Mouse (Mus musculus) A20 (cell line): ENCODE data around the gene Hivep3.
A peak's percentile ranks its signal among the peaks of the same experiment; 100 is the strongest.

Experiments used
- DNase-seq: peaks from one replicate; pipeline ENCODE4 v3.0.0-alpha.2; 2011; ENCODE audit warnings: low read depth, low spot score

The Hivep3 gene

DNA sequence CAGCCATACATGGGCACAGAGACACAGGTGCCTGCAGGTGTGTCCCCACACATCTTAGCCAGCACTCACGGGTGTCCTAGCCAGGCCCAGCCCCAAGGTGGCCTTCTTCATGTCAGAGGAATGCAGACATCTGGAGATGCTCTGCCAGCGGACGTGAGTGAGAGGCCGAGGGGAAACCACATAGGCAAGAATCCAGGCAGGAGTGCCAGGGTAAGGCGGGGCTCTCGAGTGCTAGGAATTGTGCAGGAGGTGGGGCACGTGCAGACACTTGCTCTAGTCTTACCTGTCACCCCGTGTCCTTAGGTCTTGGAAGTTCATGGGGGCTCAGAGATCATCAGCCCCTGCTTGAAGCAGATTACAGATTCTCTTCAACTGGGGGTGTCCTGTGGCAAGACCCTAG is 412.3 kb downstream of the Hivep3 start:
- DNase-seq: no peak

- no peak for DNase-seq
Observed at GRCm38 (mm10) chr4:120148291-120149141, 414.9 kb downstream of the Hivep3 start.

DNA sequence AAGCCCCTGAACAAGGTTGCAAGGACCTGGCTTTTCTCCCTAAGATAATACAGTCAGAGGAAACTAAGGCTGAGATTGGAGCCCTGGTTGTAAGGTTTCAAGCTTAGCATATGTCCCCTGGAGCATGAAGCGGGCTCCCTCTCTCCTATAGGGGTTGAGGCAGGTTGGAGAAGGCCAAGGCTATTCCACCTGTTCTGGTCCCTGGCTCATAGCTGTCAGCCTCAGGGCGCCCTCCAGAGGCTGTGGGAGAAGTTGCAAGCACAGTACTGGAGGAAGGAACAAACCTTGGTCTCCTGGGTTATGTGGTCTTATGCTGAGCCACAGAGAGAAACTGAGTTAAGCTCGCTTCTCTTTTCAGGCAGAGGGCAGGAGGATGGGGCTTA is 415.5 kb downstream of the Hivep3 start:
- peak; percentile 40 for DNase-seq

GRCm38 (mm10) chr4:120150345-120150920 is 416.8 kb downstream of the Hivep3 start:
- DNase-seq: no peak

DNA sequence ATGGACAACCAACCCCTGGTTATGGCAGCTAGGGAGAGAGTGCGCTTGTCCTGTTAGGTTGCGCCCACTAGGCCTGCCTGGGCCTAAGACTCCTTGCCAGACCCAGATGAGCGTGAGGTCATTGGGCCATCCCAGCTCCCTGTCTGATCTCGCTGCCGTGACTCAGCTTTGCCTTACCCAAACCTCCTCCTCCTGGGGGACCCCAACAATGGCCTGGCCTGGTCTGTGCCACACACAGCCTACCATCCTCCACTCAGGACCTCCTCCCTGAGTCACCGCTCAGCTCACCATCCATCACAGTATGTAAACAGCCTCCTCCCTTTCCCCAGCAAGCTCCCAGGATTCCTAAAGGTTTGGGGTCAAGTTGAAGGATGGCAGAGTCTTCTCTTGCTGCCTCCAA is 418.3 kb downstream of the Hivep3 start:
- no peak for DNase-seq

- peak; percentile 45 for DNase-seq
Observed at GRCm38 (mm10) chr4:120152648-120153047, 419.1 kb downstream of the Hivep3 start.

DNA sequence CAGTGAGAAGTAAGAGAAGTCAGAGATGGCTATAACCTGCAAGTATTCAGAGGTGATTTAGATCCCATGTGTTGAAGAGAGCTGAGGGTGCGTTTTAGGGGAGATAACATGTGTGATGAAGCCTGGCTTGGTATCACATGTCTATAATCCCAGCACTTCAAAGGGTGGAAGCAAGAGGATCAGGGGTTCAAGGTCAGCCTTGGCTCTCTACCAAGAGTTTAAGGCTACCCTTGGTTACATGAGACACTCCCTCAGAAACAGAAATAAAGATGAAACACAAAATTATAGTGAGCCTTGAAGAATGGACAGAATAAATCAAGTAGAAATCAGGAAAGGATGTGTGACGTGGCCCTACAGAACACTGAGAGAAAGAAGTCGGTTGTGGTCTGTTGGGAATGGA is 420.2 kb downstream of the Hivep3 start:
- DNase-seq: no peak

GRCm38 (mm10) chr4:120158714-120159310 is 425.2 kb downstream of the Hivep3 start:
- DNase-seq: no peak

DNA sequence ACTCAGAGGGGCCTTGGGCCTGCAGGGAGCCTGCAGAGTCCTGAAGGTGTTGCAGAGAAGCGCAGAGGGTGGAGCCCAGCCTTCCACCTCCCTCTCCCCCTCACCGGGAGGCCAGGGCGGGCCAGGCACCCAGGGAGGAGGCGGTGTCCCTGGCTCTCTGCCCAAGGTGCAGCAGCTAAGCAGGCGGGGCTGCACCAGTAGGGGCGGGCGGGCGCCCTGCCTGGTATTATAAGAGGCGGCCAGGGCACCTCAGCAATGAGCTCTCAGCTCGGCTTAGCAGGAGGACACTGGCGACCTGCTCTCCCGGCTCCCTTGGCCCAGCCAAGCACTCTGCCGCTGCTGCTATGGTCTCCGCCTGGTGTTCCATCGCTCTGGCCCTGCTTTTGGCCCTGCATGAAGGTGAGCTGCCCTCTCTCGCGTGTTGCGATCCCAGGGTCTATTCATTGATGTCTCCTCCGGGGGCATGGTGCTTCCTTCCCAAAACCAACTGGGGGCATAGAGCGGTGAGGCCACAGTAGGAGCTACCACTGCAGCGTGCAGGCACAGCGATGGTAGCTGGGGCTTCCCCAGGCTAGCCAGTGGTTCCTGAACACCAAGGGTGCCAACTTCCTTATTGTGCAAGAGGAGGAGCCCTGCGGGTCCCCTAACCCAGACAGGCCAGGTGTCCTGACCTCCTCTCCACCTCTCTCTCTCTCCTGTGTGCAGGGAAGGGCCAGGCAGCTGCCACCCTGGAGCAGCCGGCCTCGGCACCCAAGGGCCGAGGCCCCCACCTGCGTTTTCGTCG is 427.8 kb downstream of the Hivep3 start, which contains the start of gene Edn2:
TSS of gene Edn2 (plus strand) at position 41 of the 784 bp plus-strand sequence.
- no peak for DNase-seq

DNA sequence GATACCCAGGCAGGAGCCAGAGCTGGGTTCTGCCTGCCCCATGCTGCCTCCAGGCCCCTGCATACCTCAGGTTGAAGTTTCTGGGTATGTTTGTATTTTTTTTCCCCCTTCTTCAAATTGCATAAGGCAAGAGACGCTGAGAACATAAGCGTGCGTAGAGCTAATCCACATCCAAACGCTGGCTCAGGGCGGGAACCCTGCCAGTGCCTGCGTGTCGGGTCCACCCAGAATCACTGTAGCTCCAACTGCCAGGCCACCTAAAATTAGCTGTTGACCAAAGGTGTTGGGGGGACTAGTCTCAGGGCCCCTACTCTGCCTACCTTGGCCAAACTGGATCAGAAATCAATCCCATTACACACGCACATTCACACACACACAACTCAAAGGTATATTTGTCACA is 429.0 kb downstream of the Hivep3 start:
- no peak for DNase-seq

DNA sequence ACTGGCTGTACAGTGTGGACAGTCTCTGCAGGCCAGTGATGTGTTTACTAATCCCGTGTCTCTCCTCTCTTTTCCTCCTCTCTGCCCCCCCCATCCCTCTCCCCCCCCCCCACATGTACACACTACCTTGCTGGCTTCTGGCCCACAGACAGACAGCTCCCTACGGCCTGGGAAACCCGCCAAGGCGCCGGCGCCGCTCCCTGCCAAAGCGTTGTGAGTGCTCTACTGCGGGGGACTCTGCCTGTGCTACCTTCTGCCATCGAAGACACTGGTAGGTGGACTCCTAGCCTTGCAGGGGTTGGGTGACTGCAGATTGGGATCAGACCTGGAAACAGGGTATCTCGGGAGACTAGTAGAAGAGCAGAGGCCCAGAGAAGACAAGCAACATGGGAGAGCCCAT is 429.7 kb downstream of the Hivep3 start:
- no peak for DNase-seq

- no peak for DNase-seq
Observed at GRCm38 (mm10) chr4:120164316-120164715, 430.7 kb downstream of the Hivep3 start.

DNA sequence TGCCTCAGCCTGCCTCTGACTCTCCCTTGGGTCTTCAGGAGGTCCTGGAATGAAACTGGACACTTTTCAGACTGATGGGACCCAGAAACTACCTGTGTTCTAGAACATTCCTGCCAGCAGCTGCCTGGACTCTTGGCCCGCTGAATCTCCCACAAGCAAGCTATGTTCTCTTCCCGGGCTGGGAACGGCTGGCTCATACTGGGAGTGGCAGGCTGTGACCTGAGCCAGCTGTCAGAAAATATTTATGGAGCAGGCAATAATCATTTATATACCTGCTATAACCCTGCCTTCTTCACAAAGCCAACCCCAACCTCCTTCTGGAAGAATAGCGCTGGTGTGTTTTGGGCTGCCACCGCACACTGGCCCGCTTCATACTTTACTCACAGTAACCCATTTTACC is 434.2 kb downstream of the Hivep3 start:
- no peak for DNase-seq

DNA sequence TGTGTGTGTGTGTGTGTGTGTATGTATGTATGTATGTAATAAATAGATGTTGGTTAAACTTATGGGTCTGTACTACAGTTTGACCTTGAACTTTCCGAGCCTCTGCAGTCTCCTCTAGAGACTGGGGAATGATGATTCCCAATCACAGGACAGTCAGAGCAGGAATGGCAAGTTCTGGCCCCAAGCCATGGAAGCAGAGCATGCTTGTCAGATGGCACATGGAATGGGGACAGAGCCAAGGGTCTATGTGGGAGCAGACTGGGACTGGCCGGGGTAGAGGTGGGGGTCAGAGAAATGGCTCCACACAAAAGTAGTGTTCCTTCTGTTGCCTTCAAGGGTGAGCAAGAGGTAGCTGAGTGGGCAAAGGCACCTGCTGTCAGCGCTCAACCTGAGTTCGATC is 434.8 kb downstream of the Hivep3 start:
- no peak for DNase-seq

DNA sequence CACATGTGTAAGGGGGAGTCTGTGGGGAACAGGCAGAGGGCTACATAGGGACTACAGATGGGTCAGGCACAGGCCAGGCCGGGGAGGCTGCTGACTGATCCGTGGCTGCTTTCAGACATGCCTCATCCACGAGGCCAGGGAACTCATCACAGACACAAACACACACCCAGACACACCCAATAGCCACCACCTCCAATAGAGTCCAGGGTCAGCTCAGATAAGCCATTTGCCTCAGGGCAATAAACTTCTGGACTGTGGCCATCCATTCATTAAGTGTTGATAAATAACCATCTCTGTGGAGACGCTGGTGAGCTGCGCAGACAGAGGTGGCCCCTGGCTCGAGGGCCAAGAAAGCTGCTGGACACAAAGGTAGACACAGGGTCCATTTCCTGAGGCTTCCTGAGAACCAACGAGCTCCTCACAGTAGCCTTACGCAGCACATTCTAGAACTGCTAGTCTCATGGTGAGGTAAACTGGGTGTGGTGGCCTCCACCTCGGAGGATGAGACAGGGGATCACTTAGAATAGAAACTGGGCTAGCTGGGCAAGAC is 436.9 kb downstream of the Hivep3 start:
- no peak for DNase-seq

- DNase-seq: no peak
Observed at GRCm38 (mm10) chr4:120172050-120172684, 438.6 kb downstream of the Hivep3 start.

GRCm38 (mm10) chr4:120179123-120179522 is 445.5 kb downstream of the Hivep3 start:
- no peak for DNase-seq

DNA sequence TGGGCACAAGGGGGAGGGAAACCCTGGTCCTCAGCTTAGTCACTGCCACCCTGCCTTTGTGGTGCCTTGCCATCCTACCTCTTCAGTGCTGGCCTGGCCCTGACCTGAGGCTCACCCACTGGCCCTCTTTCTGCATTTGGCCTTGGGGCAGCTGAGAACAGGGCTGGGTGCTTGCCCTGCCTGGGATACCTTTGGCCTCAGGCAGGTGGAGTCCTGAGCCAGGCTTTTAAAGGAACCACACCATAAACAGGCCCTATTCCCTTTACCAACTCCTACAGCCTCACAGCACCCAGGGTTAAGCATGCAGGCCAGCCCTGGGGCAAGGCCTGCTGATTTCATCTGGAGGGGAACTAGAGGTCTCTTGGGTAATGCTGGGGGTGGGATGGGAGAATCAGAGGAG is 447.0 kb downstream of the Hivep3 start:
- DNase-seq: no peak

DNA sequence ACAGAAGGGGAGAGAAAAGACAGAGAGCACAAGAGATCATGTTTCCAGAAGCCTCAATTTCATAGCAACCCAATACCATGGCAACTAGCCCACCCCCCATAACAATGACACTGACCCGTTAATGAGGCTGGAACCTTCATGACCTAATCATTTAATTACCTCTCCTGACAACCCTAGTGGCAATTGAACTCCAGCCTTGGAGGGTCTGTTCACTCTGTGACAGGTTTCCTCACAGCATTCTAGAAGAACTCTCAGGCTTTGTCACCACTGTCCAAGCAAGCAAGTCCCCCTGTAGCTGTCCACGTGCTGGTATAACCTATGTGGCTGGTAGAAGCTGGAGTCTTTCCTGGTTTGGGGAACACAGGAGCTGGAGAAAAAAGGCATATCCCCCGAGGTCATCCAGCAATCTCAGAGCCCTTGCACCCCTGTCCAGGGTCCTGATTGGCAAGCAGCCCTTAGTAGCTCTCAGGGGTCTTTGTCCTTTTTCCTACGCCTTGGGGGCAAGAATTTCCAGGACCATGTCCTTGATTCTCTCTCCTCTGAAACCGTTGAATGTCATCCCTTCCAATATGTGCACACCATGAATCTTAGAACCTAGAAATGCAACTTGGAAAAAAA is 450.9 kb downstream of the Hivep3 start:
- DNase-seq: no peak

DNA sequence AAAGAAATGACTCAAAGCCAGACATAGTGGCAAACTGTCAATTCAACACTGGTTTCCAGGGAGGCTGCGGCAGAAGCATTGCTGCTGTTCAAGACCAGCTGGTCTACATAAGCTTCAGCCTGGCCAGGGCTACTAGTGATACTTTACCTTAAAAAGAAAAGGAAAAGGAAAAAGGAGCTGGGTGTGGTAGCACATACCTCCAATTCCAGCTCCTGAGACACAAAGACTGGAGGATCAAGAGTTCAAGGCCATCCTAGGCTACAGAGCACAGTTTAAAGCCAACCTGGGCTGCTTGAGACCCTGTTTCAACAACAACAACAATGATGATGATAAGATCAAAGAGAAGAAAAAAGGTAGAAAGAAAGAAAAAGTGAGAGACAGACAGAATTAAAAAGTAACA is 452.9 kb downstream of the Hivep3 start:
- DNase-seq: no peak

DNA sequence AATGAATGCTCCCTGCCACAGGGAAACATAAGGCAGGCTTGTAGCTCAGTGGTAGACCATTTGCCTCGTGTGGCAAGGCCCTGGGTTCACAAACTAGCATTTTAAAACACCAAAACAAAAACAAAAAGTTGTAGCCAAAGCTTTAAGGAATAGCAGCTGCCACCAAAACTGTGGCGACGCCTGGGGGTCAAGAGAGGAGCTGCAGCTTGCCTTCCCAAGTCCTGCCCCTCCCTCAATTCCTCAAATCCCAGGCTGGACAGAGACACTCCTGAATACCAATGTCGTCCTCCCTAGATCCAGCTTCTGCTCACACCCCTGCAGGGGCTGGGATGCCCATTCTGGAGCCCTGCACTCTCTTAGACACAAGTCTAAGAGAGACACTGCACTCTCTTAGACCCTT is 453.4 kb downstream of the Hivep3 start:
- no peak for DNase-seq
